In the genomic region with DNA sequence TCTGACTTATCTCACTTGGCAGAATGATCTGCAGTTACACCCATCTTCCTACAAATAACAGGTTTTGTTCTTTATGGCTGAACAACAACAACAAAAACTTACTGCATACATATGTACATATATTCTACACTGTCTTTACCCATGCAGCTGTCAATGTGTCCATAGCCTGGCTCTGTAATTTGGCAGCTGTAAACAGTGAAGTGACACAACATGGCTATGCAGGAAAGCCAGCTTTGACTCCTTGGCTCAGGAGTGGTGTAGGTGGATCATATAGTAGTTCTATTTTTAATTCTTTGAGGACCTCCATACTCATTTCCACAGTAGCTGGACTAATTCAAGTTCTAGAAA, we compare ENCODE assay signal across 24 mouse cellular contexts. TPM values are rescaled to one million over a fixed set of nuclear protein-coding genes. Genes with fewer than 3 reads are reported as not detected.
DNase-seq lines count a peak whose midpoint lies in the region; ATAC-seq and TF ChIP-seq lines count a peak whose summit lies in the region.
"Had no signal": no experiment of that assay in that cellular context is flagged by ENCODE, and none has a peak within 500 bp of the region (broad histone marks: within the 10 kb centered on the region; RNA-seq: fewer than 3 reads in every experiment).

No protein-coding gene starts in this region.

- no peak overlapping the region for H3K4me3 ChIP-seq in liver, embryonic 11.5 days (ENCODE audit: low read depth, low read length)
- no peak overlapping the region for H3K4me3 ChIP-seq in liver, embryonic 14.5 days (ENCODE audit: insufficient read depth in 1 of 2, low read depth in 2 of 2, low read length in 2 of 2)
- H3K4me3 ChIP-seq: embryonic facial prominence, embryonic 10.5 days; forebrain, embryonic 13.5 days; heart, embryonic 12.5 days had no signal

- no peak overlapping the region for H3K9ac ChIP-seq in liver, embryonic 11.5 days (ENCODE audit: low read depth, low read length)
- no peak overlapping the region for H3K9ac ChIP-seq in liver, embryonic 14.5 days (replicated peaks)
- H3K9ac ChIP-seq: forebrain, embryonic 13.5 days; forebrain, postnatal 0 days; heart, embryonic 12.5 days had no signal

- H3K4me2 ChIP-seq in liver, embryonic 11.5 days = peak overlapping the region; percentile 46
- peak overlapping the region; percentile 26 for H3K4me2 ChIP-seq in liver, embryonic 14.5 days (ENCODE audit: low read depth)
- H3K4me2 ChIP-seq: forebrain, embryonic 13.5 days; heart, embryonic 12.5 days had no signal

- ATAC-seq in liver, embryonic 11.5 days (replicated peaks; ENCODE audit: low FRiP score) = no peak
- peak; percentile 65 for ATAC-seq in granulocyte monocyte progenitor cell, adult 5-6 weeks (replicated peaks; ENCODE audit: poor library complexity, severe bottlenecking)
- ATAC-seq in liver, embryonic 14.5 days (ENCODE audit: insufficient read depth) = no peak
- ATAC-seq: forebrain, embryonic 13.5 days; forebrain, postnatal 0 days had no signal

- DNase-seq in liver, embryonic 11.5 days (ENCODE audit: low spot score) = no peak
- DNase-seq in liver = no peak
- DNase-seq in liver, embryonic 14.5 days (ENCODE audit: low read depth in 3 of 3, low spot score in 3 of 3) = no peak
- DNase-seq in spleen, postnatal 4 days (ENCODE audit: low spot score in 2 of 2) = no peak
- DNase-seq in yolk sac, embryonic 10.5 days (ENCODE audit: low spot score) = no peak
- no peak for DNase-seq in left cerebral cortex, postnatal 14 days (ENCODE audit: low spot score in 2 of 2)
- DNase-seq: adrenal gland, adult 8-10 months; adrenal gland, postnatal 36 days; cerebellum, adult 2 months; cerebellum, postnatal 10 days; forebrain, postnatal 0 days; gastrocnemius, postnatal 14 days; heart, postnatal 36 days had no signal

- peak overlapping the region; percentile 28; the same call in 1 of the 2 replicates for H3K27ac ChIP-seq in liver, embryonic 11.5 days (ENCODE audit: low read depth, low read length)
- no peak overlapping the region for H3K27ac ChIP-seq in liver, embryonic 14.5 days
- H3K27ac ChIP-seq: embryonic facial prominence, embryonic 10.5 days; forebrain, embryonic 13.5 days had no signal

- no peaks in the 10 kb centered on the region for H3K9me3 ChIP-seq in liver, embryonic 11.5 days (ENCODE audit: control insufficient read depth, low read length)
- no peaks in the 10 kb centered on the region for H3K9me3 ChIP-seq in liver, embryonic 14.5 days (ENCODE audit: control insufficient read depth, low read length)
- H3K9me3 ChIP-seq: embryonic facial prominence, embryonic 10.5 days; forebrain, embryonic 13.5 days; heart, embryonic 12.5 days had no signal

- intact Hi-C loops in left cerebral cortex, postnatal 14 days (cut with DNase I) = no loop called here

- no peak for TF ChIP-seq CTCF in liver, embryonic 14.5 days (IDR thresholded peaks at IDR 0.05; ENCODE audit: low read depth)

- no peaks in the 10 kb centered on the region for H3K36me3 ChIP-seq in liver, embryonic 11.5 days (ENCODE audit: control insufficient read depth, insufficient read depth, low read length)
- no peaks in the 10 kb centered on the region for H3K36me3 ChIP-seq in liver, embryonic 14.5 days (replicated peaks; ENCODE audit: control insufficient read depth, insufficient read depth, low read depth)
- H3K36me3 ChIP-seq: embryonic facial prominence, embryonic 10.5 days; heart, embryonic 12.5 days had no signal

- no peaks in the 10 kb centered on the region for H3K27me3 ChIP-seq in liver, embryonic 11.5 days (replicated peaks; ENCODE audit: control insufficient read depth, insufficient read depth, low read length)
- no peaks in the 10 kb centered on the region for H3K27me3 ChIP-seq in liver, embryonic 14.5 days (ENCODE audit: control insufficient read depth, insufficient read depth, low read length)
- H3K27me3 ChIP-seq: forebrain, embryonic 13.5 days; heart, embryonic 12.5 days had no signal

- peaks cover 35% of the 10 kb centered on the region for H3K4me1 ChIP-seq in liver, embryonic 11.5 days (replicated peaks; ENCODE audit: control insufficient read depth, insufficient read depth, low read length)
- H3K4me1 ChIP-seq in liver, embryonic 14.5 days (replicated peaks; ENCODE audit: control insufficient read depth in 2 of 2, insufficient read depth in 2 of 2, low read length in 1 of 2) = peaks cover 17 to 28% of the 10 kb centered on the region in 2 experiments
- H3K4me1 ChIP-seq: embryonic facial prominence, embryonic 10.5 days had no signal

- no peak for TF ChIP-seq EP300 in liver, embryonic 14.5 days (IDR thresholded peaks at IDR 0.05; ENCODE audit: low read depth)

RNA-seq across cellular contexts. Expression of gene Armc8, which starts 9.2 kb away (rescaled TPM):
- polyA plus RNA-seq in liver, embryonic 11.5 days (2014; fragmentation: Nextera tagmentation; extraction: Ambion mirVana) = 19.5 and 23.7 TPM in 2 replicates
- total RNA-seq in granulocyte monocyte progenitor cell, adult 5-6 weeks (2014; fragmentation: Nextera tagmentation) = 23.7 and 28.9 TPM in 2 replicates
- total RNA-seq in granulocyte monocyte progenitor cell, adult 5-6 weeks (2017) = 28.1 and 30.5 TPM in 2 replicates
- polyA plus RNA-seq in liver, embryonic 14.5 days (2012; rRNA removed) = 5.0 and 6.8 TPM in 2 replicates
- polyA plus RNA-seq in liver, embryonic 14.5 days (2014; fragmentation: Nextera tagmentation; extraction: Ambion mirVana) = 7.6 and 8.6 TPM in 2 replicates
- 10 to 100 TPM; 51.2 to 54.6 TPM for total RNA-seq in left cerebral cortex, postnatal 14 days (2021)

RNA-seq across cellular contexts. Expression of gene Dbr1, which starts 16.1 kb away (rescaled TPM):
- polyA plus RNA-seq in liver, embryonic 11.5 days (2014; fragmentation: Nextera tagmentation; extraction: Ambion mirVana) = 36.5 and 39.7 TPM in 2 replicates
- 26.2 and 39.6 TPM in 2 replicates for total RNA-seq in granulocyte monocyte progenitor cell, adult 5-6 weeks (2014; fragmentation: Nextera tagmentation)
- 50.5 and 65.8 TPM in 2 replicates for total RNA-seq in granulocyte monocyte progenitor cell, adult 5-6 weeks (2017)
- 6.4 and 10.4 TPM in 2 replicates for polyA plus RNA-seq in liver, embryonic 14.5 days (2012; rRNA removed)
- polyA plus RNA-seq in liver, embryonic 14.5 days (2014; fragmentation: Nextera tagmentation; extraction: Ambion mirVana) = 12.4 and 13.3 TPM in 2 replicates
- 10 to 100 TPM; 10.7 to 11.5 TPM for total RNA-seq in left cerebral cortex, postnatal 14 days (2021)

RNA-seq across cellular contexts. Expression of gene A4gnt, which starts 52.8 kb away (rescaled TPM):
- not detected in 2 replicates for polyA plus RNA-seq in liver, embryonic 11.5 days (2014; fragmentation: Nextera tagmentation; extraction: Ambion mirVana)
- total RNA-seq in granulocyte monocyte progenitor cell, adult 5-6 weeks (2014; fragmentation: Nextera tagmentation) = not detected in 2 replicates
- total RNA-seq in granulocyte monocyte progenitor cell, adult 5-6 weeks (2017) = not detected in 2 replicates
- polyA plus RNA-seq in liver, embryonic 14.5 days (2012; rRNA removed) = not detected in 2 replicates
- polyA plus RNA-seq in liver, embryonic 14.5 days (2014; fragmentation: Nextera tagmentation; extraction: Ambion mirVana) = not detected in 2 replicates
- not detected for total RNA-seq in left cerebral cortex, postnatal 14 days (2021)
- total RNA-seq: adrenal gland, adult 8-10 months; adrenal gland, postnatal 36 days; gastrocnemius, adult 18-20 months; gastrocnemius, postnatal 14 days; heart, adult 8-10 months; heart, postnatal 36 days had no signal
- polyA plus RNA-seq: C2C12; cerebellum, adult 2 months; embryonic facial prominence, embryonic 10.5 days; embryonic facial prominence, embryonic 14.5 days; forebrain, embryonic 13.5 days; forebrain, postnatal 0 days; gonadal fat pad, adult 2 months; heart, embryonic 12.5 days; heart, embryonic 16.5 days; hindbrain, embryonic 11.5 days had no signal
